ENCODE assay signal across 7 mouse cellular contexts in the genomic region with DNA sequence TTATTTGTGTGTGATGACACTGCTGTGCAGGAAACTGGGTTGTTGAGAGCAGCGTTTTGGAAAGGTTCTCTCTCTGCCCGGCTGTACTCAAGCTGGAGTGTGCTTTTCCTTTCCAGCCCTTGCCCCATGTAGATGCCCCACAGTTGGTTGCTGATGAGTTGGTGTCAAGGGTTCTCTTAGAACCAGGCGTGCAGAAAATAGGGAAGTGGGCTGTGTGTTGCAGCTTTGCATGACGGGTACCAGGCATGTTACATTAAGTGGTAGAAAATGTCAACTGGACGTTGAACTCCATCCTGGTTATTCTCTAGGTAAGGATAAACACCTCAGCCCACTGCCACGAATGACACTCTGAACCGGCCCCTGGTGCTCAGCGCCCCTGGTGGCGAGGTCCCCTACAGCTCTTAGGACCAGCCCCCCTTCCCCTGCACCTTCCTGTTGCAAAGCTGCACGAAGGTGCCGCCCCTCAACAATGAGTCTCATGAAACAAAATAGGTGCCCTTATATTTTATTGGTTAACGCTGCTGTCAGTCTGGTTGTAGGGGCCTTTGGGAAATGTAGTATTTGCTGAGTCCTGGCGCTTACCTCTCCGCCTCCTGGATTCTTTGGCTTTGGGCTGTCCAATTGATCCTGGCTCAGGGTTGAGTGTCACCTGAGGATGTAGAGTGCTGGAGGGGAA. TPM values are rescaled to one million over a fixed set of nuclear protein-coding genes. Genes with fewer than 3 reads are reported as not detected.
A peak's percentile ranks its signal among the peaks of the same experiment; 100 is the strongest.
DNase-seq lines count a peak whose midpoint lies in the region; ATAC-seq and TF ChIP-seq lines count a peak whose summit lies in the region.

No protein-coding gene starts in this region.

- TF ChIP-seq POLR2A in spleen, adult 2 months (IDR thresholded peaks at IDR 0.05; ENCODE audit: low read depth, low read length), result no peak

- ATAC-seq in limb, embryonic 11.5 days (ENCODE audit: insufficient number of reproducible peaks, low FRiP score, low TSS enrichment, low read depth), result peak; percentile 72
- ATAC-seq in midbrain, embryonic 13.5 days, result peak; percentile 86

- no peak overlapping the region for H3K9ac ChIP-seq in limb, embryonic 11.5 days (ENCODE audit: low read length)
- no peak overlapping the region for H3K9ac ChIP-seq in midbrain, embryonic 13.5 days (replicated peaks)

- no peak overlapping the region for H3K27ac ChIP-seq in limb, embryonic 11.5 days (replicated peaks; ENCODE audit: low read depth, low read length)
- H3K27ac ChIP-seq in midbrain, embryonic 13.5 days, result no peak overlapping the region
- H3K27ac ChIP-seq in spleen, adult 2 months (ENCODE audit: insufficient read depth, low read length), result 0 out of 2 replicates have a peak overlapping the region, but pooled peaks have one; percentile 4

- 0 out of 2 replicates have a peak, but pooled peaks cover 2% of the 10 kb centered on the region for H3K27me3 ChIP-seq in limb, embryonic 11.5 days (ENCODE audit: control insufficient read depth, insufficient read depth, low read length)
- H3K27me3 ChIP-seq in midbrain, embryonic 13.5 days, result no peaks in the 10 kb centered on the region
- H3K27me3 ChIP-seq in spleen, adult 2 months (ENCODE audit: control insufficient read depth, insufficient read depth, low read length), result no peaks in the 10 kb centered on the region

- peak overlapping the region; percentile 20; the same call in 1 of the 2 replicates for H3K4me2 ChIP-seq in limb, embryonic 11.5 days (ENCODE audit: low read depth, severe bottlenecking)
- H3K4me2 ChIP-seq in midbrain, embryonic 13.5 days (replicated peaks), result peak overlapping the region; percentile 38

- H3K36me3 ChIP-seq in limb, embryonic 11.5 days (ENCODE audit: control insufficient read depth, insufficient read depth, low read length), result no peaks in the 10 kb centered on the region; the same call in 1 of the 2 replicates
- peaks cover 5% of the 10 kb centered on the region for H3K36me3 ChIP-seq in midbrain, embryonic 13.5 days
- no peaks in the 10 kb centered on the region for H3K36me3 ChIP-seq in spleen, adult 2 months (ENCODE audit: control insufficient read depth, insufficient read depth, low read length)

- peak; percentile 70; the same call in 1 of the 2 replicates for TF ChIP-seq CTCF in spleen, adult 2 months (IDR thresholded peaks at IDR 0.05; ENCODE audit: extremely low read depth, insufficient read depth, insufficient read length, insufficient replicate concordance)

- H3K4me3 ChIP-seq in limb, embryonic 11.5 days (ENCODE audit: low read depth, low read length), result 0 out of 2 replicates have a peak overlapping the region, but pooled peaks have one; percentile 6
- 0 out of 2 replicates have a peak overlapping the region, but pooled peaks have one; percentile 10 for H3K4me3 ChIP-seq in midbrain, embryonic 13.5 days (replicated peaks)
- H3K4me3 ChIP-seq in spleen, adult 2 months (ENCODE audit: extremely low read depth, insufficient read depth, insufficient read length), result peak overlapping the region; percentile 29

- DNase-seq in T-cell, adult 2 months (ENCODE audit: low spot score), result peak; percentile 79
- peak; percentile 89 for DNase-seq in cerebellum, adult 9-10 months
- DNase-seq in frontal cortex, adult 2 months (ENCODE audit: extremely low spot score in 1 of 2, low spot score in 1 of 2), result peak; percentile 75 to 83
- peak; percentile 63 for DNase-seq in kidney, adult 18-20 months
- DNase-seq in limb, embryonic 11.5 days (ENCODE audit: low spot score), result peak; percentile 72
- peak; percentile 74 to 90 for DNase-seq in spleen, adult 2 months (ENCODE audit: low read depth in 1 of 2, low spot score in 2 of 2)

- H3K4me1 ChIP-seq in limb, embryonic 11.5 days (ENCODE audit: control insufficient read depth, insufficient read depth, low read length), result no peaks in the 10 kb centered on the region
- peaks cover 7% of the 10 kb centered on the region for H3K4me1 ChIP-seq in midbrain, embryonic 13.5 days (replicated peaks)
- H3K4me1 ChIP-seq in spleen, adult 2 months (ENCODE audit: control insufficient read depth, insufficient read depth, insufficient read length), result peaks cover 2% of the 10 kb centered on the region; the same call in 1 of the 2 replicates

- 25% methylated on average over 14 of the region's 14 CpGs for WGBS in limb, embryonic 11.5 days
- WGBS in midbrain, embryonic 13.5 days, result 25% methylated on average over 14 of the region's 14 CpGs
- 6% methylated on average over 14 of the region's 14 CpGs for WGBS in spleen, adult 2 months

- H3K9me3 ChIP-seq in limb, embryonic 11.5 days (ENCODE audit: control insufficient read depth, low read length), result no peaks in the 10 kb centered on the region
- no peaks in the 10 kb centered on the region for H3K9me3 ChIP-seq in midbrain, embryonic 13.5 days

RNA-seq across cellular contexts. Expression of a gene that starts 18.1 kb away (rescaled TPM):
- polyA plus RNA-seq in frontal cortex, adult 2 months (2012; rRNA removed), result 28.0 and 28.9 TPM in 2 replicates
- polyA plus RNA-seq in limb, embryonic 11.5 days (2014; fragmentation: Nextera tagmentation; extraction: Ambion mirVana), result 36.1 and 41.3 TPM in 2 replicates
- 41.2 and 44.3 TPM in 2 replicates for polyA plus RNA-seq in midbrain, embryonic 13.5 days (2015; fragmentation: Nextera tagmentation; extraction: Ambion mirVana)
- polyA plus RNA-seq in spleen, adult 2 months (2012; rRNA removed), result 12.8 and 20.1 TPM in 2 replicates

RNA-seq across cellular contexts. Expression of a gene that starts 21.9 kb away (rescaled TPM):
- polyA plus RNA-seq in frontal cortex, adult 2 months (2012; rRNA removed), result 74.1 and 95.3 TPM in 2 replicates
- 8.1 TPM in 2 replicates for polyA plus RNA-seq in limb, embryonic 11.5 days (2014; fragmentation: Nextera tagmentation; extraction: Ambion mirVana)
- 6.3 and 6.6 TPM in 2 replicates for polyA plus RNA-seq in midbrain, embryonic 13.5 days (2015; fragmentation: Nextera tagmentation; extraction: Ambion mirVana)
- 5.3 and 5.4 TPM in 2 replicates for polyA plus RNA-seq in spleen, adult 2 months (2012; rRNA removed)

RNA-seq across cellular contexts. Expression of a gene that starts 22.2 kb away (rescaled TPM):
- 12.0 and 13.6 TPM in 2 replicates for polyA plus RNA-seq in frontal cortex, adult 2 months (2012; rRNA removed)
- 5.4 and 5.5 TPM in 2 replicates for polyA plus RNA-seq in limb, embryonic 11.5 days (2014; fragmentation: Nextera tagmentation; extraction: Ambion mirVana)
- 6.1 and 6.6 TPM in 2 replicates for polyA plus RNA-seq in midbrain, embryonic 13.5 days (2015; fragmentation: Nextera tagmentation; extraction: Ambion mirVana)
- polyA plus RNA-seq in spleen, adult 2 months (2012; rRNA removed), result 4.3 and 6.5 TPM in 2 replicates

RNA-seq across cellular contexts. Expression of a gene that starts 57.2 kb away (rescaled TPM):
- polyA plus RNA-seq in frontal cortex, adult 2 months (2012; rRNA removed), result 23.5 and 26.2 TPM in 2 replicates
- polyA plus RNA-seq in limb, embryonic 11.5 days (2014; fragmentation: Nextera tagmentation; extraction: Ambion mirVana), result 25.9 and 30.3 TPM in 2 replicates
- 19.9 and 21.7 TPM in 2 replicates for polyA plus RNA-seq in midbrain, embryonic 13.5 days (2015; fragmentation: Nextera tagmentation; extraction: Ambion mirVana)
- 55.9 and 70.9 TPM in 2 replicates for polyA plus RNA-seq in spleen, adult 2 months (2012; rRNA removed)
